Mouse (Mus musculus): ENCODE results near the gene Zfp708. TPM values are rescaled to one million over a fixed set of nuclear protein-coding genes. Genes with fewer than 3 reads are reported as not detected.
"Not testable (repeated sequence)": the region's sequence is repeated elsewhere in the genome, so short reads cannot be mapped to it uniquely, and the experiment has no call there.

Zfp708 gene
- total and polyA plus RNA-seq, 3 experiments = 0.39 to 0.81 TPM; not detected in 1

GRCm38 (mm10) chr13:67128038-67128721 is 30.4 kb upstream of the Zfp708 start (continued):
- TF ChIP-seq POLR2AphosphoS5 (IDR thresholded peaks at IDR 0.05; ENCODE audit: borderline replicate concordance, low read depth, low read length) = no peak
- no peak for TF ChIP-seq MYB (IDR thresholded peaks at IDR 0.05; ENCODE audit: low read depth, low read length)
- peak; percentile 18; the same call in 1 of the 2 replicates for TF ChIP-seq TCF12 (IDR thresholded peaks at IDR 0.05; ENCODE audit: low read depth, low read length)
- TF ChIP-seq CHD1 (IDR thresholded peaks at IDR 0.05; ENCODE audit: low read depth, low read length) = no peak
- peak; percentile 94 for TF ChIP-seq HCFC1 (IDR thresholded peaks at IDR 0.05; ENCODE audit: low read depth, low read length)
- peak; percentile 94 for TF ChIP-seq ELF1 (IDR thresholded peaks at IDR 0.05; ENCODE audit: low read depth, low read length)
- TF ChIP-seq POLR2A (IDR thresholded peaks at IDR 0.05; ENCODE audit: control insufficient read depth in 1 of 2, insufficient read depth in 1 of 2, low read depth in 1 of 2, low read length in 2 of 2, poor library complexity in 1 of 2) = peak in 1 of 2 experiments; percentile 69; a peak in 2 of 4 replicates
- TF ChIP-seq MYC (IDR thresholded peaks at IDR 0.05; ENCODE audit: low read depth, low read length) = peak; percentile 55; the same call in 1 of the 2 replicates
- TF ChIP-seq JUND (IDR thresholded peaks at IDR 0.05; ENCODE audit: low read depth, low read length) = no peak
- no peak for TF ChIP-seq UBTF (IDR thresholded peaks at IDR 0.05; ENCODE audit: borderline replicate concordance, insufficient read depth, low read depth, low read length)
- TF ChIP-seq NRF1 (IDR thresholded peaks at IDR 0.05; ENCODE audit: insufficient read depth, low read depth, low read length, poor library complexity, severe bottlenecking) = no peak
- peak in 1 of 3 experiments; percentile 9; a peak in 1 of 6 replicates for TF ChIP-seq CTCF (IDR thresholded peaks at IDR 0.05 in 2 of 3, conservative IDR thresholded peaks at IDR 0.05 in 1 of 3; ENCODE audit: control insufficient read depth in 1 of 3, insufficient read depth in 1 of 3, low read depth in 2 of 3, low read length in 3 of 3, poor library complexity in 1 of 3, severe bottlenecking in 1 of 3)
- TF ChIP-seq ZMIZ1 (IDR thresholded peaks at IDR 0.05; ENCODE audit: low read depth, low read length) = no peak
- 0 out of 2 replicates have a peak, but pooled peaks have one; percentile 23 for TF ChIP-seq ETS1 (IDR thresholded peaks at IDR 0.05; ENCODE audit: low read depth, low read length)
- TF ChIP-seq USF2 (IDR thresholded peaks at IDR 0.05; ENCODE audit: borderline replicate concordance in 1 of 2, insufficient read depth in 1 of 2, low read depth in 1 of 2, low read length in 2 of 2) = no peak
- peak; percentile 84 for TF ChIP-seq KAT2A (conservative IDR thresholded peaks at IDR 0.05; ENCODE audit: low read depth, low read length)
- peak; percentile 71 for TF ChIP-seq MAX (IDR thresholded peaks at IDR 0.05; ENCODE audit: low read length)
- TF ChIP-seq MAFK (IDR thresholded peaks at IDR 0.05; ENCODE audit: borderline replicate concordance, low read depth, low read length) = no peak

DNA sequence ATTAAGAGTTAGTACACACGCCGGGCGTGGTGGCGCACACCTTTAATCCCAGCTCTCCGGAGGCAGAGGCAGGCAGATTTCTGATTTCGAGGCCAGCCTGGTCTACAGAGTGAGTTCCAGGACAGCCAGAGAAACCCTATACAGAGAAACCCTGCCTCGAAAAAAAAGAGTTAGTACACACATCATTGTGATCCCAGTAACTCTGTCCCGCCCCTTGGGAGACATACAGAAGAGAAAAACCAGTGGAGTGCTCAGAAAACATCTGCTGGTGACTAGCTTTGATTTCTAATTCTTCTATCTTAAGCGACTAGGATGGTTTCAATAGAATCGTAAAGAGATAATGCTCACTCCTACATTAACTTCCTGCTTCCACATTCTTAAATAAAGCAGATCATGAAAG is 29.7 kb upstream of the Zfp708 start:
- peak overlapping the region in 1 of 2 experiments; percentile 77; a peak in 2 of 4 replicates for H3K4me3 ChIP-seq (ENCODE audit: control insufficient read depth in 1 of 2, insufficient read depth in 1 of 2, low read depth in 2 of 2, low read length in 2 of 2)
- H3K9me3 ChIP-seq (replicated peaks; ENCODE audit: insufficient read depth, low read length); H3K79me2 ChIP-seq (ENCODE audit: control insufficient read depth, insufficient read depth, low read length, poor library complexity); H3K9ac ChIP-seq (ENCODE audit: control insufficient read depth, low read depth, low read length, poor library complexity, severe bottlenecking); H3K27me3 ChIP-seq (ENCODE audit: control insufficient read depth in 1 of 2, insufficient read depth in 2 of 2, low read length in 2 of 2); H3K4me1 ChIP-seq (ENCODE audit: control insufficient read depth in 1 of 2, insufficient read depth in 2 of 2, low read length in 2 of 2); H3K36me3 ChIP-seq (ENCODE audit: control insufficient read depth in 1 of 2, insufficient read depth in 2 of 2, low read length in 2 of 2); H3K27ac ChIP-seq (ENCODE audit: control insufficient read depth, low read depth, low read length); DNase-seq (ENCODE audit: low read depth, low spot score): not testable (repeated sequence)
